Mouse (Mus musculus) bone marrow, adult 2 months (tissue): ENCODE results near the gene Celf3.

ENCODE experiments used
- CTCF ChIP-seq: fragments of 200-500 bp; IDR thresholded peaks from 2 replicates; pipeline ENCODE4 v1.5.1; 2011; ENCODE audit warnings: low read length, control low read depth; ENCODE audit not compliant: control insufficient read depth, insufficient read depth
- POLR2A ChIP-seq: fragments of 200-500 bp; IDR thresholded peaks from 2 replicates; pipeline ENCODE4 v1.6.1; 2011; ENCODE audit warnings: low read depth, mild to moderate bottlenecking, control low read depth, low read length, borderline replicate concordance; ENCODE audit not compliant: control insufficient read depth

- TF ChIP-seq CTCF (no peak), POLR2A (no peak)
These were observed 1.6 kb upstream of the Celf3 start for GRCm38 (mm10) chr3:94476301-94477035.
